Mouse (Mus musculus) T-cell, adult 2 months (primary cell): Measurements from ENCODE around the gene Tnfrsf1a.
"Not testable (repeated sequence)": the region's sequence is repeated elsewhere in the genome, so short reads cannot be mapped to it uniquely, and the experiment has no call there.

Source experiments
- DNase-seq: peaks from one replicate; pipeline ENCODE4 v3.0.0; 2022; ENCODE audit warnings: low spot score

The Tnfrsf1a gene

GRCm38 (mm10) chr6:125348721-125349574 is at the start of gene Tnfrsf1a:
Tnfrsf1a (plus strand) TSS chr6:125349362.
- DNase-seq, result no peak

GRCm38 (mm10) chr6:125300982-125301381 is 48.2 kb upstream of the Tnfrsf1a start:
- DNase-seq, result no peak

GRCm38 (mm10) chr6:125302231-125302982 is 46.8 kb upstream of the Tnfrsf1a start:
- peak; percentile 56 for DNase-seq

DNA sequence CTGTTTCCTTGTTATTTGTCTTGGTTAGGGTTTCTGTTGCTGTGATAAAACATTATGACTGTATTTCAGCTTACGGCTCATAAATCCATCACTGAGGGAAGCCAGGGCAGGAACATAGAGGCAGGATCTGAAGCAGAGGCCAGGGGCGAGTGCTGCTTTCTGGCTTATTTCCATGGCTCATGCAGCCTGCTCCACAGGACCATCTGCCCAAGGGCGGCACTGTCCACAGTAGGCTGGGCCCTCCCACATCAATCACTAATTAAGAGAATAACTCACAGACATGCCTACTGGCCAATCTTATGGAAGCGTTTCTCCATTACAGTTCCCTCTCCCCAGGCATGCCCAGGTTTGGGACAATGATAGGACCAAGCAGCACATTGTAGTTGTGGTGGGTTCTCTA is 45.9 kb upstream of the Tnfrsf1a start:
- no peak for DNase-seq

- not testable (repeated sequence) for DNase-seq
Observed at GRCm38 (mm10) chr6:125304408-125304807, 44.8 kb upstream of the Tnfrsf1a start.

DNA sequence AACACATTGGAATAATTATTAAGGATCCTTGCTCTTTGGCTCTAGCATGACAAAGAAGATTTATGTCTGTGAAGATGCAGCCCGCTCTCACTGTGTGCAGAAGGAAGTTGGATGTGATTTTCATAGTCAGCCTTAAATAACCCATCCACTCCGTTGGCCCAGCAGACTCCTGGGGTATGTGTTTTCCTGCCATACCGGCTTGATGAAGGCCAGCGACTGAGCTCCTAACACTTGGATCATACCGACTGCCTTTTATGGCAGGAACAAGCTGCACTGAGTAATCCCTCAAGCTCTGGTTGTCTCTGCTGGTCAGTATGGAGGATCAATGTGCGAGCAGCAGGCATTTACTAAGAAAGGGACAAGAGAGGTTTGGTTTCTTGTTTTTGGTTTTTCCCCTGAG is 43.7 kb upstream of the Tnfrsf1a start:
- DNase-seq, result no peak

DNA sequence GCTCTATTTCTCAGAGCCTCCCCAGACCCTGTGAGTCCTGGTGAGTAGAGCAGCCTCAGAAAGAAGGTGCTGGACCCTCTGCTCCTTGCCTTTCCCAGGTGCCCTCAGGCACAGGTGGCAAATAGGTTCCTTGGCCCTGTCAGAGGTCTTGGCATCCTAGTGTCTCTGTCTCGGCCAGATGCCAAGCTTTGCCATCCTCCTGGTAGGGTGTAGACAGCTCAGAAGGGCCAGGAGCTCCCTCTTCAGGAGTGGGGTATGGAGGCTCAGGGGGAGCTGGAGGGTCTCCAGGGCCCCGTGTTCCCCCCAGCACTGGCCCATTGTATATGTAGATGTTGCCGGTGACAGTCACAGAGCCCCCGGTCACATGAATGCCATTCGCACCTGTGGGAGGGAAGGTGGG is 42.1 kb upstream of the Tnfrsf1a start:
- no peak for DNase-seq

DNA sequence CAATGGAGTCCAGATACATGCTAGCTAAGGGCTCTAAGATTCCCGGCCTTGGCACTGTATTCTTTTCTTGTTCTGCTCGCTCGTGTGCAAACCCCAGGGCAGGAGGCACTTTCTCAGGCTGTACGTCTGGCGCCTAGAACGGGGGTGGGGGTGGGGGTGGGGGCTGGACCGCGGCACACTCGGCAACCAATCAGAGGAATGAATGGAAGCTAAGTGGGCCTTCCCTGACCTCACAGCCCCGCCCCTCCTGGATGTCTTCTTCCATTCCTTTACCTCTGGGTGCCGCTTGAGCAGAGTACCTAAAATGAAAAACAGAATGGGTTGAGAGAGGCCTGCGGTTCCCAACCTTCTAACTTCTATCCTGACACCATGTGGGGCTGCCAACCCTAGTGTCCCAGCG is 40.2 kb upstream of the Tnfrsf1a start:
- DNase-seq, result no peak

GRCm38 (mm10) chr6:125309406-125309805 is 39.8 kb upstream of the Tnfrsf1a start:
- no peak for DNase-seq

GRCm38 (mm10) chr6:125312171-125312570 is 37.0 kb upstream of the Tnfrsf1a start:
- DNase-seq, result no peak

DNA sequence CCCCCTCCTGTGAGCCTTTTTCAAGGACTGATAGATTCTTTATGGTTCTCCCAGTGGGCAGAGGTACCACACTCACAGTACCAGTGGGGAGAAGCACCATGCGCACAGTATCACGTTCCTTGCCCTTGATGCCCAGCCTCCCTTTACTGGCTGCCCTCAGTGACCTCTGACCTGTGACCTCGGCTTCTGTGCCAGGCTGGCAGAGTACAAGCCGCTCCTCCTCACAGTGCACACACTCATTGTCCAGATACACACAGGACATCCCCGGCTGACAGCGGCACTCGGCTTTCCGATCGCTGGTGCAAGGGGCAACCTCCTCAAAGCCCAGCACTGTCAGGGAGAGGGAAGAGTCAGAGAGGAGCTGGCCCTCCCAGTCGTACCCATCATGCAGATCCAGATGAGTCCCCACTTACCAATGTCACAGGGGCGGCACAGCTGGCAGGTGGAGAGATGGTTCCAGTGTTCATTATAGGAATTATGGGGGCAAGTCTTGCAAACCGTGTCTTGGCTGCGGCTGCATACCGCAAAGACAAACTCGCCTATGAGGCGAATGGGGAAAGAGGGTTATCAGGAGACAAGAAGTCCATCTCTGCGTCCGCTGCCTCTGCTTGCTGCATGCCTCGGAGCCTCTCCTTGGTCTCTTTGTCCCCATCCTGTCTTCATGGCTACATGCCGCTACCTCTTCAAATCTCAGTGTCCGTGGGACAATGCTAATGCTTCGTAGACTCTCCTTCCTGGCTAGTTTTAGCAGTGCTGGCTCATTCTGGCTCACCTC is 36.4 kb upstream of the Tnfrsf1a start:
- no peak for DNase-seq

DNA sequence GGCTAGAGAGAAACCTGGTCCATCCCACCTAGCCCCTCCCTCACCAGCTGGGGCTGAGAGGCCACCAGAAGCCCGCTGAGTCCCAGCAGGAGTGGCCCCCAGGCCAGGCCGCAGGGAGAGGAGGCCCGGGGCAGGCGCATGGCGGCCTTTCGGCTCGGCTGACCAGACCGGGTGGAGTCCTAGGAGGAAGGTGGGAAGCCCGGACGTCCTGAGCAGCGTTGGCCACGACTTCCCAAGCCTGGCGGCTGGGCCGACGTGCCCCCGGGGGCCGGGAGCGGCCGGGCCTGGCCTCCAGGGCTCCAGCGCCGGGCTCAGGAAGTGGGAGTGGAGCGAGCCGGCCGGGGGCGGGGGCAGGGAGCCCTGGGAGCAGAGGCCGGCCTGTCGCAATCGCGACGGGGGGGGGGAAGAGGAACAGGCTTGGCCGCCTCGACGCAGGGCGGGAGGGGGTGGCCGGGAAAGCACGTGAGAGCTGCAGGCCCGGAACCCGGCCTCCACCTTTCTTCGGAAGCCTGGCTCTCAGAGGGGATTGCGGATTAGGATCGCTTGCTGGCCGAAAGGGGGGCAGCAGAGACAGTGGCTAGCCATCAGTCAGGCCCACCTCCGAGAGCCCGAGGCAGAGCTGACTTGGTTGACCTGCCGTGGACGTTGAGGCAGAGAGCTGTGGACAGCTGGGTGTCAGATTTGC is 35.5 kb upstream of the Tnfrsf1a start, which contains the start of gene Ltbr:
Gene Ltbr, minus strand, starts transcription at position 340 of the 685 bp plus-strand sequence.
- DNase-seq, result peak; percentile 18

DNA sequence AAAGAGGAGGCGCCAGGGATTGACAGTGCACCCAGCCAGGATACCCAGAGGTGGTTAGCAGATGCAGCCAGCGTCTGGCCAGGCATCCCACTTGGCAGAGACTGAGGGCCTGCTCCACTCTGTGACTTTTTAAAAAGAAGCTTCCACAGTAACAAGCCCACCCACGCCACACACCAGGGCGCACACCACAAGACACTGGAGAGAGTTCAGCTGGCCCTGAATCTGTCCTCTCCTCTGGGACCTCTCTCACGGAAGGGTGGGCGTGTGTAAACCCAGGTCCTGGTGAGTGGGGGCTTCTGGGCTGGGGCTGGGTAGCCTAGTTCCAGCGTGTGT is 35.0 kb upstream of the Tnfrsf1a start:
- no peak for DNase-seq

DNA sequence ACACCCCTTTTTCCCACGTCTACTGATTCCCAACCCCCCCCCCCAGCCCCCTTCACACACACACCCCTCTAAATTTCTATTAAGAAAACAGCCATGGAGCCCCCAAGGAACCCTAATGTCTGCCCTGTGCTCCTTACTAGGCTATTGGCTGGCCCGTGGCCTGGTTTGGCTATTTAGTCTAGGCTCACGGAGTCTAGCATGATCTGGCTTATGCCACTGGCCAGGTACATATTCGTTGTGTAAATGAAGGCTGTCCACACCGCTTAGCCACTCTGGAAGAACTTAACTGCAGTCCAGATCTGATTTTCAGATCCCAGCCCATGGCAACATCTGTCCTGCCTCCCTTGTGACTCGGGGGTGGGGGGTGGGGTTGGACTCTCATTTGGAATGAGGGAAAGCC is 34.4 kb upstream of the Tnfrsf1a start:
- DNase-seq, result no peak

GRCm38 (mm10) chr6:125317077-125317476 is 32.1 kb upstream of the Tnfrsf1a start:
- no peak for DNase-seq

GRCm38 (mm10) chr6:125318981-125319918 is 29.9 kb upstream of the Tnfrsf1a start:
- DNase-seq, result no peak

- no peak for DNase-seq
Observed at GRCm38 (mm10) chr6:125319919-125320296, 29.3 kb upstream of the Tnfrsf1a start.

- no peak for DNase-seq
Observed at GRCm38 (mm10) chr6:125320323-125320722, 28.8 kb upstream of the Tnfrsf1a start, which contains the start of gene Scnn1a. Scnn1a (plus strand) TSS chr6:125320659.

GRCm38 (mm10) chr6:125321114-125321855 is 27.9 kb upstream of the Tnfrsf1a start:
- DNase-seq, result no peak

GRCm38 (mm10) chr6:125322794-125323193 is 26.4 kb upstream of the Tnfrsf1a start:
- no peak for DNase-seq
